Mouse (Mus musculus) lung, embryonic 16.5 days (tissue): ENCODE measurements at regions not wholly inside any gene's neighbourhood (a gene's known extent, or its start where the extent isn't known, plus 50 kb on each side); places are given as distances from the start of the nearest gene placed in this dataset.

Experiments used
- ATAC-seq: fragments of 200-750 bp; cut with Nextera tagmentation; 2 replicates; pipeline ENCODE4 v1.8.0; 2017; ENCODE audit warnings: low read depth, mild to moderate bottlenecking, moderate library complexity
- H3K27ac ChIP-seq: fragments of 300-500 bp; sonication (generic); 2 replicates; pipeline ENCODE4 v1.5.1; 2014; ENCODE audit warnings: mild to moderate bottlenecking, control low read depth, low read length
- H3K27me3 ChIP-seq: fragments of 300-500 bp; sonication (generic); 2 replicates; pipeline ENCODE4 v1.6.1; 2014; ENCODE audit warnings: low read depth, low read length, mixed read lengths; ENCODE audit not compliant: control insufficient read depth, insufficient read depth
- H3K36me3 ChIP-seq: fragments of 300-500 bp; sonication (generic); 2 replicates; pipeline ENCODE4 v1.6.1; 2014; ENCODE audit warnings: low read length; ENCODE audit not compliant: control insufficient read depth, insufficient read depth
- H3K4me1 ChIP-seq: fragments of 300-500 bp; sonication (generic); replicated peaks from 2 replicates; pipeline ENCODE4 v1.6.1; 2014; ENCODE audit warnings: low read length, mixed read lengths; ENCODE audit not compliant: control insufficient read depth, insufficient read depth
- H3K4me2 ChIP-seq: fragments of 300-500 bp; sonication (generic); 2 replicates; pipeline ENCODE4 v1.6.1; 2014; ENCODE audit warnings: low read depth, low read length, control low read depth
- H3K4me3 ChIP-seq: fragments of 300-500 bp; sonication (generic); 2 replicates; pipeline ENCODE4 v1.5.1; 2014; ENCODE audit warnings: mild to moderate bottlenecking, low read length, control low read depth
- H3K9ac ChIP-seq: fragments of 300-500 bp; sonication (generic); 2 replicates; pipeline ENCODE4 v1.6.1; 2014; ENCODE audit warnings: low read length, control low read depth
- H3K9me3 ChIP-seq: fragments of 300-500 bp; sonication (generic); 2 replicates; pipeline ENCODE4 v1.6.1; 2016; ENCODE audit warnings: low read length; ENCODE audit not compliant: control insufficient read depth
- WGBS: fragments of 180-500 bp; shearing (Covaris S2); extraction: QIAGEN DNeasy Blood & Tissue Kit; methylation state at CpG from one replicate; pipeline ENCODE4 v1.1.7; 2014; 5-methylcytosine and 5-hydroxymethylcytosine counted together

GRCm38 (mm10) chr6:67186537-67187274 is 51.3 kb upstream of the Serbp1 start:
- WGBS: 71% methylated on average over 7 of the region's 7 CpGs

GRCm38 (mm10) chr6:67184662-67185061 is 53.3 kb upstream of the Serbp1 start:
- Histone ChIP-seq H3K27me3 (no peaks in the 10 kb centered on the region), H3K4me2 (no peak overlapping the region), H3K9ac (no peak overlapping the region), H3K9me3 (no peaks in the 10 kb centered on the region), H3K4me1 (no peaks in the 10 kb centered on the region), H3K27ac (no peak overlapping the region), H3K4me3 (no peak overlapping the region), H3K36me3 (no peaks in the 10 kb centered on the region)
- no peak for ATAC-seq
- 69% methylated on average over 2 of the region's 2 CpGs for WGBS

More at GRCm38 (mm10) chr6:67186537-67187274, 51.3 kb upstream of the Serbp1 start:
- H3K27me3 ChIP-seq: no peaks in the 10 kb centered on the region
- H3K27ac ChIP-seq: no peak overlapping the region
- no peak overlapping the region for H3K4me3 ChIP-seq
- H3K9me3 ChIP-seq: no peaks in the 10 kb centered on the region
- H3K9ac ChIP-seq: no peak overlapping the region
- ATAC-seq: no peak
- H3K4me2 ChIP-seq: no peak overlapping the region
- H3K36me3 ChIP-seq: no peaks in the 10 kb centered on the region
- H3K4me1 ChIP-seq: no peaks in the 10 kb centered on the region

GRCm38 (mm10) chr6:67183481-67184215 is 54.3 kb upstream of the Serbp1 start:
- no peak overlapping the region for H3K27ac ChIP-seq
- WGBS: 71% methylated on average over 15 of the region's 15 CpGs
- no peaks in the 10 kb centered on the region for H3K27me3 ChIP-seq
- H3K4me1 ChIP-seq: no peaks in the 10 kb centered on the region
- no peak overlapping the region for H3K4me2 ChIP-seq
- no peaks in the 10 kb centered on the region for H3K36me3 ChIP-seq
- no peak for ATAC-seq
- H3K4me3 ChIP-seq: no peak overlapping the region
- no peaks in the 10 kb centered on the region for H3K9me3 ChIP-seq
- H3K9ac ChIP-seq: no peak overlapping the region

GRCm38 (mm10) chr6:67182453-67182852 is 55.5 kb upstream of the Serbp1 start:
- no peak overlapping the region for H3K4me3 ChIP-seq
- no peak overlapping the region for H3K4me2 ChIP-seq
- no peaks in the 10 kb centered on the region for H3K4me1 ChIP-seq
- H3K36me3 ChIP-seq: no peaks in the 10 kb centered on the region
- no peaks in the 10 kb centered on the region for H3K27me3 ChIP-seq
- WGBS: 76% methylated on average over 2 of the region's 2 CpGs
- H3K27ac ChIP-seq: no peak overlapping the region
- no peak for ATAC-seq
- no peak overlapping the region for H3K9ac ChIP-seq
- H3K9me3 ChIP-seq: no peaks in the 10 kb centered on the region

- 81% methylated on average over 4 of the region's 4 CpGs for WGBS
- no peak overlapping the region for H3K4me2 ChIP-seq
- no peak overlapping the region for H3K27ac ChIP-seq
- H3K27me3 ChIP-seq: no peaks in the 10 kb centered on the region
- no peak overlapping the region for H3K4me3 ChIP-seq
- ATAC-seq: no peak
- H3K9me3 ChIP-seq: no peaks in the 10 kb centered on the region
- no peaks in the 10 kb centered on the region for H3K36me3 ChIP-seq
- H3K9ac ChIP-seq: no peak overlapping the region
- no peaks in the 10 kb centered on the region for H3K4me1 ChIP-seq
These were observed 56.5 kb upstream of the Serbp1 start for GRCm38 (mm10) chr6:67181459-67181858.

- Histone ChIP-seq H3K27ac (no peak overlapping the region), H3K36me3 (no peaks in the 10 kb centered on the region), H3K9me3 (no peaks in the 10 kb centered on the region), H3K4me2 (no peak overlapping the region), H3K27me3 (no peaks in the 10 kb centered on the region), H3K4me3 (no peak overlapping the region), H3K4me1 (no peaks in the 10 kb centered on the region), H3K9ac (no peak overlapping the region)
- no peak for ATAC-seq
- 67% methylated on average over 7 of the region's 7 CpGs for WGBS
These were observed 58.6 kb upstream of the Serbp1 start for GRCm38 (mm10) chr6:67179416-67179815.

- H3K36me3 ChIP-seq: no peaks in the 10 kb centered on the region
- H3K9me3 ChIP-seq: no peaks in the 10 kb centered on the region
- H3K4me2 ChIP-seq: no peak overlapping the region
- 70% methylated on average over 4 of the region's 4 CpGs for WGBS
- no peak overlapping the region for H3K27ac ChIP-seq
- no peak for ATAC-seq
- H3K4me3 ChIP-seq: no peak overlapping the region
- no peaks in the 10 kb centered on the region for H3K4me1 ChIP-seq
- H3K9ac ChIP-seq: no peak overlapping the region
- no peaks in the 10 kb centered on the region for H3K27me3 ChIP-seq
These were observed 59.4 kb upstream of the Serbp1 start for GRCm38 (mm10) chr6:67178531-67178930.

GRCm38 (mm10) chr6:67178101-67178500 is 59.9 kb upstream of the Serbp1 start:
- H3K4me1 ChIP-seq: no peaks in the 10 kb centered on the region
- H3K4me3 ChIP-seq: no peak overlapping the region
- no peaks in the 10 kb centered on the region for H3K36me3 ChIP-seq
- H3K9me3 ChIP-seq: no peaks in the 10 kb centered on the region
- no peak overlapping the region for H3K4me2 ChIP-seq
- ATAC-seq: no peak
- H3K9ac ChIP-seq: no peak overlapping the region
- WGBS: 4% methylated on average over 1 of the region's 1 CpGs
- H3K27me3 ChIP-seq: no peaks in the 10 kb centered on the region
- H3K27ac ChIP-seq: no peak overlapping the region

- ATAC-seq: no peak; the same call in 1 of the 2 replicates
- peak overlapping the region; percentile 24 for H3K4me3 ChIP-seq
- peak overlapping the region; percentile 54 for H3K9ac ChIP-seq
These were observed 67.4 kb upstream of the Serbp1 start for GRCm38 (mm10) chr6:67170674-67170946.

More at GRCm38 (mm10) chr6:67170674-67170946, 67.4 kb upstream of the Serbp1 start:
- WGBS: 68% methylated on average over 5 of the region's 5 CpGs
- H3K4me2 ChIP-seq: peak overlapping the region; percentile 46
- H3K36me3 ChIP-seq: no peaks in the 10 kb centered on the region
- 0 out of 2 replicates have a peak overlapping the region, but pooled peaks have one; percentile 3 for H3K27ac ChIP-seq
- no peaks in the 10 kb centered on the region for H3K4me1 ChIP-seq
- H3K27me3 ChIP-seq: no peaks in the 10 kb centered on the region
- no peaks in the 10 kb centered on the region for H3K9me3 ChIP-seq
